Mouse (Mus musculus): ENCODE measurements around the gene Gm17093.
"Not testable (repeated sequence)": the region's sequence is repeated elsewhere in the genome, so short reads cannot be mapped to it uniquely, and the experiment has no call there.

Gm17093 gene

DNA sequence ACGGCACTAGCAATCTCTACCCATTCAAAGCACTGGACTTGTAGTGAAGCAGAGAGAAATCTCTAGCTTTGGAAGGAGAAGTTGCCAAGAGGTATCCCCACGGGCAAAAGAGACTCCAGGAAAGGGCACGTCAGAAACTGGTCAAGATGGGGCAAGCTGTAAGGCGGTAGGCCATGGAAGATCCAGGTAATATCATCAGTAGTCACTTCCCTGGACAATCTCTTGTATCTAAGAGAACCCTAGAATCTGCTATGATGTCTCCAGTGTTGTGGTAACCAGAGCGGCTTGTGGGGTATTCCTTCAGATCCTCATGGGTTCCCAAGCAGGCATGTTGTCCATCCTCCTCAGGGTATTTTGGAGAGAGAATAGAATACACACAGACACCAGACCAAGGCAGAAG, at the start of gene Gm17093:
Gm17093 (plus strand) TSS at position 301 of the 400 bp plus-strand sequence.
- DNase-seq (ENCODE audit: low spot score in 2 of 2): not testable (repeated sequence)

DNA sequence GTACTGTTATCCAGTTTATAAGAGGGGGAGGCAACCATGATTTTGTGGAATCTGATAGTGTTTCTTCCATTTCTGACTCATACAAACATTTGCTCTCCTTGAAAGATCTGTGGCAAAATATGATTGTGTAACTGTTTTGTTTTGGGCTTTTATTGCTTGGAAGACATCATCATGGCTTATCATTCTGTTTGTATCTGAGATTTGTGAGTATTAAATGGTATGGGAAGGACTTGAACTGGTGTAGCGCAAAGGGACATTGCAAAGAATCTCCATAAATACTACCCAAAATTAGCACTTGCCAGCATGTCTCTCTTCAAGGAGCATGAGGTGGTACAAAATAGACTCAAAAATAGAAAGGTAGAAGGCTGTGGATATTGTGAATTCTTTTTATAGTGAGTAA, 25.9 kb upstream of the Gm17093 start, which contains the start of gene BC061237:
BC061237 (plus strand) TSS at position 301 of the 400 bp plus-strand sequence.
- DNase-seq (ENCODE audit: low spot score in 2 of 2): not testable (repeated sequence)

- not testable (repeated sequence) for DNase-seq (ENCODE audit: low spot score in 2 of 2)
These were observed 29.9 kb downstream of the Gm17093 start for GRCm38 (mm10) chr14:44547961-44548360.

All from urinary bladder, postnatal 36 days (tissue).